Mouse (Mus musculus): ENCODE data around the gene Agt. TPM values are rescaled to one million over a fixed set of nuclear protein-coding genes. Genes with fewer than 3 reads are reported as not detected.

Gene Agt
- polyA plus RNA-seq, 1 experiment, result 0.27 TPM

DNA sequence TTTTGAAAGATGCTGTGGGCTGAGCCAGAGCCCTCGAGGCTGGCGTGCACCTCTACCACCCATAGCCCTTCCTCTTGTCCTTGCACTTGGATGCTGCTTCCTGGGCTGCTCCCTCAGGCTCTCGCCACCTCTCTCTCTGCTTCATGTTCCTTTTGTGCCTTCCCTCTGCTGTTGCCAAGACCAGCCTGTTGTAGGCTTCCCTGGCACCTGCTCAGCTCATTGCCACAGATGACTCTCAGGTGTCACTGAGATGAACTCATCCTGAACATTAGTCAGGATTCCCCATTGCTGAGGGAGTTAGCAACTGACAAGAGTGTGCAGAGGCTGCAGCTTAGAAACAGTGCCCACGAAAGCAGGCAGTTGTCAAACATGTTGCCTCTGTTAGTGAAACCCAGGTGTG, 27.5 kb downstream of the Agt start:
- Histone ChIP-seq H3K4me1 (no peaks in the 10 kb centered on the region), H3K27me3 (replicated peaks) (no peaks in the 10 kb centered on the region), H3K4me3 (replicated peaks) (no peak overlapping the region), H3K36me3 (replicated peaks; ENCODE audit: low read length) (peaks cover 97% of the 10 kb centered on the region), H3K9me3 (no peaks in the 10 kb centered on the region)
- TF ChIP-seq GATA1 (IDR thresholded peaks at IDR 0.05; ENCODE audit: borderline replicate concordance, low read length) (no peak), FLI1 (IDR thresholded peaks at IDR 0.05; ENCODE audit: low read length) (no peak)

DNA sequence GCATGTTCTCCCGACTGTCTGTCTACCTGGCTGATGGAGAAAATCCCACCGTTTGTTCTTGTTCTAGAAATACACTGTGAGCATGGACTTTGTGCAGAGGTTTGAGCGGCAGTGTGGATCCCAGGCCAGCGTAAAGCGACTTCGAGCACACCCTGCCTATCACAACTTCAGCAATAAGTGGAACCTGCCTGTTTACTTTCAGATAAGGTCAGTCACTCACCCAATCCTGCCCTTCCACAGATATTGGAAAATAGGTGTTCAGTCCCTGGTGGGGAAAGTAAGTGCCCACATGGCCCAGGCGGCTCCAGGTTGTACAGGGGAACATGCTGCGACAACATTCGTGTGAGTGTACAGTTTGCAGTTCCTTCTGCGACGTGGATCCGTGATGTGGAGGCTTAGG, 28.6 kb downstream of the Agt start:
- peaks cover 95% of the 10 kb centered on the region for H3K36me3 ChIP-seq (replicated peaks; ENCODE audit: low read length)
- no peaks in the 10 kb centered on the region for H3K4me1 ChIP-seq
- no peaks in the 10 kb centered on the region for H3K27me3 ChIP-seq (replicated peaks)
- no peak overlapping the region for H3K4me3 ChIP-seq (replicated peaks)
- TF ChIP-seq FLI1 (IDR thresholded peaks at IDR 0.05; ENCODE audit: low read length) (no peak), GATA1 (IDR thresholded peaks at IDR 0.05; ENCODE audit: borderline replicate concordance, low read length) (no peak)
- no peaks in the 10 kb centered on the region for H3K9me3 ChIP-seq

- no peak for TF ChIP-seq FLI1 (IDR thresholded peaks at IDR 0.05; ENCODE audit: low read length)
- no peak for TF ChIP-seq GATA1 (IDR thresholded peaks at IDR 0.05; ENCODE audit: borderline replicate concordance, low read length)
- Histone ChIP-seq H3K9me3 (no peaks in the 10 kb centered on the region), H3K36me3 (replicated peaks; ENCODE audit: low read length) (peaks cover 95% of the 10 kb centered on the region), H3K27me3 (replicated peaks) (no peaks in the 10 kb centered on the region), H3K4me1 (no peaks in the 10 kb centered on the region; the same call in 1 of the 2 replicates), H3K4me3 (replicated peaks) (no peak overlapping the region)
Measured at GRCm38 (mm10) chr8:124535451-124535850, 34.1 kb downstream of the Agt start.

DNA sequence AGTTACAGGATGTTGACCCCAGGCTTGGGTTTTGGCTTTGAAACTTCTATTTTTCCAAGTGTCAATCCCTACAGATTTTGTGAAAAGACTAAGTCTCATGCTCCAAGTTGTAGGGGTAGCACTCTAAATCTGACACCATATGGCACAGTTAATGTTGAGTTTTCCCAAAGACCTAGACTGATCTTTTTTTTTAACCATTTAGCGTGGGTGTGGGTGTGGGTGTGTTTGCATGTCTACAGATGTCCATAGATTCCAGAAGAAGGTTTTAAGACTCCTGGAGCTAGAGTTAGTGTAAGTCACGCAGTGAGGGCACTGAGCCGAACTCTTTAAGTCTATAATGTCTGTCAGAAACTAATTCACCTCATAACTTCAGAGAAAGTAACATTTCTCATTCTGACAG, 36.9 kb downstream of the Agt start:
- TF ChIP-seq FLI1 (IDR thresholded peaks at IDR 0.05; ENCODE audit: low read length), result no peak
- TF ChIP-seq GATA1 (IDR thresholded peaks at IDR 0.05; ENCODE audit: borderline replicate concordance, low read length), result no peak
- Histone ChIP-seq H3K9me3 (no peaks in the 10 kb centered on the region), H3K4me3 (replicated peaks) (no peak overlapping the region), H3K36me3 (replicated peaks; ENCODE audit: low read length) (peaks cover 95% of the 10 kb centered on the region), H3K4me1 (peaks cover 3% of the 10 kb centered on the region; the same call in 1 of the 2 replicates), H3K27me3 (replicated peaks) (no peaks in the 10 kb centered on the region)

DNA sequence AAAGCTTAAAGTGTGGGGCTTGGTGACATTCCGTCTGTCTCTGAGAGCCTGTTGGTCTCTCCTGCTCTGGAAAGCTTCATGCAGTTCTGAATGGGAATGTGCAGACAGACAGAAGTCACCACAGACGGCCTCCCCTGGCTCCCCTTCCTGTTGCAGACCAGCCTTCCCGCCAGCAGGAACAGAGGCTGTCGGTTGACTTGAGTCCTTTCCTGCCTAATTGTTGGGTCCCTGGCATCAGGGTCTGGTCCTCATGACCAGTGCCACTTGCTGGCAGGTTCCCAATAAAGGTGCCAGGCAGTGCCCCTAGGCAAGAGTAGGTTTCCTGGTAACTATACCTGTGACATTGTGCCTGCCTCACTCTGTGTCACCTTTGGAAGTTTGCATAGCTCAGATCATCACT, 38.5 kb downstream of the Agt start:
- no peaks in the 10 kb centered on the region for H3K9me3 ChIP-seq
- H3K27me3 ChIP-seq (replicated peaks), result no peaks in the 10 kb centered on the region
- TF ChIP-seq FLI1 (IDR thresholded peaks at IDR 0.05; ENCODE audit: low read length) (no peak), GATA1 (IDR thresholded peaks at IDR 0.05; ENCODE audit: borderline replicate concordance, low read length) (no peak)
- peaks cover 7% of the 10 kb centered on the region; the same call in 1 of the 2 replicates for H3K4me1 ChIP-seq
- peaks cover 100% of the 10 kb centered on the region for H3K36me3 ChIP-seq (replicated peaks; ENCODE audit: low read length)
- H3K4me3 ChIP-seq (replicated peaks), result no peak overlapping the region

- TF ChIP-seq GATA1 (IDR thresholded peaks at IDR 0.05; ENCODE audit: borderline replicate concordance, low read length), result no peak
- no peak for TF ChIP-seq FLI1 (IDR thresholded peaks at IDR 0.05; ENCODE audit: low read length)
- H3K9me3 ChIP-seq, result no peaks in the 10 kb centered on the region
- H3K27me3 ChIP-seq (replicated peaks), result no peaks in the 10 kb centered on the region
- no peak overlapping the region for H3K4me3 ChIP-seq (replicated peaks)
- peaks cover 7% of the 10 kb centered on the region; the same call in 1 of the 2 replicates for H3K4me1 ChIP-seq
- peaks cover 100% of the 10 kb centered on the region for H3K36me3 ChIP-seq (replicated peaks; ENCODE audit: low read length)
Measured at GRCm38 (mm10) chr8:124530556-124530955, 39.0 kb downstream of the Agt start.

- Histone ChIP-seq H3K27me3 (replicated peaks) (no peaks in the 10 kb centered on the region), H3K36me3 (replicated peaks; ENCODE audit: low read length) (peaks cover 99% of the 10 kb centered on the region), H3K9me3 (no peaks in the 10 kb centered on the region), H3K4me1 (peaks cover 9% of the 10 kb centered on the region; the same call in 1 of the 2 replicates), H3K4me3 (replicated peaks) (peak overlapping the region; percentile 3)
- TF ChIP-seq GATA1 (IDR thresholded peaks at IDR 0.05; ENCODE audit: borderline replicate concordance, low read length) (no peak), FLI1 (IDR thresholded peaks at IDR 0.05; ENCODE audit: low read length) (no peak)
Measured at GRCm38 (mm10) chr8:124530076-124530475, 39.4 kb downstream of the Agt start.

GRCm38 (mm10) chr8:124526261-124526660, 43.2 kb downstream of the Agt start:
- H3K36me3 ChIP-seq (replicated peaks; ENCODE audit: low read length), result peaks cover 90% of the 10 kb centered on the region

DNA sequence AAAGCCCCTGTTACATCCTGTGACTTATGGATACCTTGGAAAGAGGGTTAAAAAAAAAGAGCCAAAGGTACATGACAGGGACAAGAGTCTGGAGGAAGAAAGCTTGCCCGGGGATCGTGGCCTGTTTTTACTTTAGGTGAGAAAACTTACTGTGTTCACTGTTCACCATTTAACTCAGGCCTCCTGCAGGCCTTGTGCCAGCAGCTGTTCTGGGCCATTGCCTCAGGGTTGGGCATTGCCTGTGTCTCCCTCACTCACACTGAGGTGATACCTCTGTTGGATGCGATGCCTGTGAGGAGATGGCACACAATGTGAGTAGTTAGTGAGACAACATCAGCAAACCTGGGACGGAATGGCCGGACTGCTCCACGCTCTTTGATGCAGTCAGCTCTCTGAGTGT, 47.6 kb downstream of the Agt start:
- peaks cover 10% of the 10 kb centered on the region for H3K9me3 ChIP-seq
- H3K27me3 ChIP-seq (replicated peaks), result peaks cover 1% of the 10 kb centered on the region
- peaks cover 47% of the 10 kb centered on the region for H3K36me3 ChIP-seq (replicated peaks; ENCODE audit: low read length)
- H3K4me1 ChIP-seq, result peaks cover 61% of the 10 kb centered on the region
- no peak for TF ChIP-seq FLI1 (IDR thresholded peaks at IDR 0.05; ENCODE audit: low read length)
- peak overlapping the region; percentile 98 for H3K4me3 ChIP-seq (replicated peaks)

More at GRCm38 (mm10) chr8:124526261-124526660, 43.2 kb downstream of the Agt start:
- H3K4me3 ChIP-seq (replicated peaks), result no peak overlapping the region
- TF ChIP-seq FLI1 (IDR thresholded peaks at IDR 0.05; ENCODE audit: low read length), result no peak
- no peak for TF ChIP-seq GATA1 (IDR thresholded peaks at IDR 0.05; ENCODE audit: borderline replicate concordance, low read length)
- no peaks in the 10 kb centered on the region for H3K27me3 ChIP-seq (replicated peaks)
- no peaks in the 10 kb centered on the region for H3K9me3 ChIP-seq
- peaks cover 39% of the 10 kb centered on the region for H3K4me1 ChIP-seq

GRCm38 (mm10) chr8:124520249-124521080, 49.0 kb downstream of the Agt start, which contains the start of gene Cog2:
Gene Cog2 (plus strand): TSS chr8:124520767.
- Histone ChIP-seq H3K4me3 (replicated peaks) (peak within 1 kb of the TSS; percentile 98), H3K27me3 (replicated peaks) (peaks cover 1% of the 10 kb centered on the region)
- peak; percentile 68; the same call in 1 of the 2 replicates for TF ChIP-seq FLI1 (IDR thresholded peaks at IDR 0.05; ENCODE audit: low read length)
- TF ChIP-seq GATA1 (IDR thresholded peaks at IDR 0.05; ENCODE audit: borderline replicate concordance, low read length), result no peak

More at GRCm38 (mm10) chr8:124520249-124521080, 49.0 kb downstream of the Agt start, which contains the start of gene Cog2:
- peaks cover 10% of the 10 kb centered on the region for H3K9me3 ChIP-seq
- peaks cover 71% of the 10 kb centered on the region for H3K4me1 ChIP-seq
- H3K36me3 ChIP-seq (replicated peaks; ENCODE audit: low read length), result peaks cover 32% of the 10 kb centered on the region
